Mouse (Mus musculus) neutrophil, adult 83 days (primary cell): ENCODE data around the gene Lrrn3. TPM values are rescaled to one million over a fixed set of nuclear protein-coding genes. Genes with fewer than 3 reads are reported as not detected.

ENCODE experiments used
- total RNA-seq, 2 experiments: library from RNA; stranded (reverse); gene quantifications; one replicate each; pipeline ENCODE4 v1.2.4; 2023

Lrrn3 gene
- not detected for total RNA-seq

GRCm38 (mm10) chr12:41486331-41486730 is at the start of gene Lrrn3:
Lrrn3 (minus strand) TSS chr12:41486431.

